Mouse (Mus musculus) CH12.LX (cell line): ENCODE measurements around the gene Alx3. TPM values are rescaled to one million over a fixed set of nuclear protein-coding genes. Genes with fewer than 3 reads are reported as not detected.

Source experiments
- DNase-seq: peaks from one replicate; pipeline ENCODE4 v3.0.0-alpha.2; 2013; ENCODE audit errors: extremely low read depth
- H3K27ac ChIP-seq: 2 replicates; pipeline ENCODE4 v1.5.1; 2012; ENCODE audit warnings: low read depth, mild to moderate bottlenecking, control low read depth, moderate library complexity; ENCODE audit not compliant: insufficient read depth
- H3K27me3 ChIP-seq: replicated peaks from 2 replicates; pipeline ENCODE3; 2012; ENCODE audit warnings: inconsistent platforms
- H3K36me3 ChIP-seq, 2 experiments: replicated peaks in 1 of 2; 2 replicates each; pipeline versions ENCODE3 to v1.6.1; 2012; ENCODE audit warnings: inconsistent platforms in 1 of 2, low read length in 1 of 2, mild to moderate bottlenecking in 1 of 2, mixed read lengths in 1 of 2, moderate library complexity in 1 of 2; ENCODE audit not compliant: control insufficient read depth in 1 of 2, insufficient read depth in 1 of 2
- H3K4me1 ChIP-seq, 2 experiments: 2 replicates each; pipeline ENCODE4 v1.6.1; 2012; ENCODE audit warnings: inconsistent platforms in 1 of 2, moderate library complexity in 1 of 2; ENCODE audit not compliant: insufficient read depth in 2 of 2, control insufficient read depth in 1 of 2
- H3K4me2 ChIP-seq: 2 replicates; pipeline ENCODE4 v1.6.1; 2012; ENCODE audit warnings: low read depth, mild to moderate bottlenecking, control low read depth; ENCODE audit not compliant: poor library complexity, insufficient read depth, severe bottlenecking
- H3K4me3 ChIP-seq, 3 experiments: fragments of 150-350 bp in 1 of 3; sonication (generic) in 1 of 3; replicated peaks in 1 of 3; 2 replicates each; pipeline versions ENCODE3 to v1.5.1; 2011 to 2012; ENCODE audit warnings: low read depth in 2 of 3, low read length in 2 of 3, mild to moderate bottlenecking in 2 of 3, moderate library complexity in 2 of 3, control low read depth in 1 of 3, improper control_type of control experiment in 1 of 3, inconsistent platforms in 1 of 3, mixed read lengths in 1 of 3; ENCODE audit not compliant: poor library complexity in 1 of 3
- H3K79me2 ChIP-seq: replicated peaks from 2 replicates; pipeline ENCODE4 v1.6.1; 2012; ENCODE audit warnings: mild to moderate bottlenecking, moderate library complexity; ENCODE audit not compliant: control insufficient read depth, poor library complexity, insufficient read depth, severe bottlenecking; ENCODE audit errors: extremely low read depth
- H3K9ac ChIP-seq: 2 replicates; pipeline ENCODE4 v1.6.1; 2012; ENCODE audit warnings: low read depth, mild to moderate bottlenecking, control low read depth, moderate library complexity; ENCODE audit not compliant: insufficient read depth
- H3K9me3 ChIP-seq: replicated peaks from 2 replicates; pipeline ENCODE3; 2012; ENCODE audit warnings: low read length, inconsistent platforms, mixed read lengths
- BHLHE40 ChIP-seq: IDR thresholded peaks from 2 replicates; pipeline ENCODE4 v1.6.1; 2011; ENCODE audit warnings: mild to moderate bottlenecking, low read depth, low read length, improper control_type of control experiment
- CHD1 ChIP-seq: IDR thresholded peaks from 2 replicates; pipeline ENCODE4 v1.6.1; 2012; ENCODE audit warnings: low read depth, low read length, improper control_type of control experiment, inconsistent platforms
- E2F4 ChIP-seq: IDR thresholded peaks from 2 replicates; pipeline ENCODE4 v1.6.1; 2011; ENCODE audit warnings: low read depth, low read length, improper control_type of control experiment; ENCODE audit not compliant: insufficient replicate concordance
- EP300 ChIP-seq: IDR thresholded peaks from 2 replicates; pipeline ENCODE4 v1.6.1; 2011; ENCODE audit warnings: low read length, improper control_type of control experiment
- GABPA ChIP-seq: IDR thresholded peaks from 2 replicates; pipeline ENCODE4 v1.6.1; 2012; ENCODE audit warnings: low read depth, low read length, improper control_type of control experiment, inconsistent platforms; ENCODE audit not compliant: insufficient replicate concordance
- HCFC1 ChIP-seq: IDR thresholded peaks from 2 replicates; pipeline ENCODE4 v1.6.1; 2012; ENCODE audit warnings: low read depth, mild to moderate bottlenecking, inconsistent platforms, low read length, improper control_type of control experiment
- IRF4 ChIP-seq: IDR thresholded peaks from 2 replicates; pipeline ENCODE4 v1.6.1; 2014; ENCODE audit warnings: low read depth, mild to moderate bottlenecking, inconsistent platforms, low read length, improper control_type of control experiment
- JUN ChIP-seq: IDR thresholded peaks from 2 replicates; pipeline ENCODE4 v1.6.1; 2011; ENCODE audit warnings: low read depth, mild to moderate bottlenecking, low read length, improper control_type of control experiment, moderate library complexity; ENCODE audit not compliant: insufficient read depth
- JUND ChIP-seq: conservative IDR thresholded peaks from 2 replicates; pipeline ENCODE4 v1.6.1; 2011; ENCODE audit warnings: low read depth, low read length, improper control_type of control experiment
- KAT2A ChIP-seq: IDR thresholded peaks from 2 replicates; pipeline ENCODE4 v1.6.1; 2012; ENCODE audit warnings: low read length, improper control_type of control experiment, inconsistent platforms; ENCODE audit not compliant: insufficient replicate concordance
- MAFK ChIP-seq: IDR thresholded peaks from 2 replicates; pipeline ENCODE4 v1.6.1; 2011; ENCODE audit warnings: low read length, improper control_type of control experiment; ENCODE audit not compliant: insufficient replicate concordance
- MAX ChIP-seq: IDR thresholded peaks from 2 replicates; pipeline ENCODE4 v1.6.1; 2011; ENCODE audit warnings: low read length, improper control_type of control experiment
- MXI1 ChIP-seq: IDR thresholded peaks from 2 replicates; pipeline ENCODE4 v1.6.1; 2011; ENCODE audit warnings: mild to moderate bottlenecking, low read depth, low read length, improper control_type of control experiment
- MYC ChIP-seq: IDR thresholded peaks from 2 replicates; pipeline ENCODE4 v1.6.1; 2011; ENCODE audit warnings: low read depth, mild to moderate bottlenecking, improper control_type of control experiment, low read length
- NELFE ChIP-seq: IDR thresholded peaks from 2 replicates; pipeline ENCODE4 v1.6.1; 2011; ENCODE audit warnings: low read depth, low read length, improper control_type of control experiment
- NRF1 ChIP-seq: IDR thresholded peaks from 2 replicates; pipeline ENCODE4 v1.6.1; 2014; ENCODE audit warnings: low read depth, mild to moderate bottlenecking, inconsistent platforms, low read length, improper control_type of control experiment, moderate library complexity
- PAX5 ChIP-seq: IDR thresholded peaks from 2 replicates; pipeline ENCODE4 v1.6.1; 2012; ENCODE audit warnings: low read length, inconsistent platforms, mixed read lengths
- POLR2A ChIP-seq: IDR thresholded peaks from 2 replicates; pipeline ENCODE4 v1.6.1; 2011; ENCODE audit warnings: low read depth, mild to moderate bottlenecking, improper control_type of control experiment, low read length
- RAD21 ChIP-seq: IDR thresholded peaks from 2 replicates; pipeline ENCODE4 v1.6.1; 2011; ENCODE audit warnings: low read depth, mild to moderate bottlenecking, low read length, improper control_type of control experiment, moderate library complexity
- RCOR1 ChIP-seq: conservative IDR thresholded peaks from 2 replicates; pipeline ENCODE4 v1.6.1; 2012; ENCODE audit warnings: low read depth, mild to moderate bottlenecking, inconsistent platforms, low read length, improper control_type of control experiment
- SIN3A ChIP-seq: IDR thresholded peaks from 2 replicates; pipeline ENCODE4 v1.6.1; 2012; ENCODE audit warnings: low read length, improper control_type of control experiment, inconsistent platforms
- TBP ChIP-seq: conservative IDR thresholded peaks from 2 replicates; pipeline ENCODE4 v1.6.1; 2011; ENCODE audit warnings: low read depth, low read length, improper control_type of control experiment
- UBTF ChIP-seq: IDR thresholded peaks from 2 replicates; pipeline ENCODE4 v1.6.1; 2012; ENCODE audit warnings: low read depth, mild to moderate bottlenecking, inconsistent platforms, low read length, improper control_type of control experiment, moderate library complexity
- USF1 ChIP-seq: IDR thresholded peaks from 2 replicates; pipeline ENCODE4 v1.6.1; 2014; ENCODE audit warnings: low read depth, mild to moderate bottlenecking, inconsistent platforms, low read length, improper control_type of control experiment
- USF2 ChIP-seq: conservative IDR thresholded peaks from 2 replicates; pipeline ENCODE4 v1.6.1; 2011; ENCODE audit warnings: low read depth, low read length, improper control_type of control experiment
- ZC3H11A ChIP-seq: IDR thresholded peaks from 2 replicates; pipeline ENCODE4 v1.6.1; 2012; ENCODE audit warnings: low read depth, mild to moderate bottlenecking, inconsistent platforms, low read length, improper control_type of control experiment
- ZMIZ1 ChIP-seq: IDR thresholded peaks from 2 replicates; pipeline ENCODE4 v1.6.1; 2012; ENCODE audit warnings: low read depth, mild to moderate bottlenecking, inconsistent platforms, low read length, improper control_type of control experiment
- dilution Hi-C: fragments of 300-500 bp; cut with MboI; formaldehyde crosslinking; loops from 2 replicates; pipeline ENCODE4 v1.14.3; 2020; ENCODE audit warnings: low sequenced_read_pairs; ENCODE audit not compliant: extremely low pct_unique_long_range_greater_than_20kb, extremely low pct_ligation_motif_present
- in situ Hi-C: fragments of 300-500 bp; cut with MboI; formaldehyde crosslinking; loops from 3 replicates; pipeline ENCODE4 v1.14.3; 2019; ENCODE audit warnings: low sequenced_read_pairs, low pct_ligation_motif_present, low pct_unique_long_range_greater_than_20kb, mixed read lengths
- polyA plus RNA-seq: library from polyadenylated mRNA; unstranded; fragments of >175 nt; gene quantifications from 2 replicates; pipeline ENCODE4 v1.2.1, GENCODE M21; 2012; ENCODE audit warnings: low read depth; ENCODE audit not compliant: insufficient read length
- total RNA-seq, 2 experiments: library from RNA; depleted of rRNA; stranded (reverse); fragments of 300-350 nt in 1 of 2; fragments of >200 nt in 1 of 2; gene quantifications; 2 replicates each; pipeline ENCODE4 v1.2.3; 2012 to 2014

Gene Alx3
- total and polyA plus RNA-seq, 3 experiments = not detected

- Histone ChIP-seq H3K9me3 (no peaks in the 10 kb centered on the region), H3K27me3 (no peaks in the 10 kb centered on the region), H3K4me2 (no peak overlapping the region), H3K4me1 (peaks cover 2 to 25% of the 10 kb centered on the region in 2 experiments; a peak in 3 of 4 replicates), H3K4me3 (no peak overlapping the region), H3K27ac (no peak overlapping the region), H3K9ac (no peak overlapping the region), H3K36me3 (peaks cover 81 to 96% of the 10 kb centered on the region in 2 experiments), H3K79me2 (no peaks in the 10 kb centered on the region)
- in situ Hi-C loops = no loop called here
- dilution Hi-C loops = no loop called here
- TF ChIP-seq JUN = no peak
- no peak for TF ChIP-seq GABPA
- no peak for TF ChIP-seq BHLHE40
- no peak for TF ChIP-seq NELFE
- TF ChIP-seq ZC3H11A = no peak
- TF ChIP-seq MAX = no peak
- no peak for TF ChIP-seq HCFC1
- no peak for TF ChIP-seq IRF4
- no peak for TF ChIP-seq MXI1
- TF ChIP-seq USF2 = no peak
- no peak for TF ChIP-seq NRF1
- TF ChIP-seq EP300 = no peak
- no peak for TF ChIP-seq RAD21
- TF ChIP-seq CHD1 = no peak
- TF ChIP-seq SIN3A = no peak
- no peak for DNase-seq
Observed at GRCm38 (mm10) chr3:107619911-107620310, 25.1 kb downstream of the Alx3 start.

- TF ChIP-seq E2F4 = no peak
- TF ChIP-seq RCOR1 = no peak
- no peak for TF ChIP-seq MXI1
- no peak for TF ChIP-seq POLR2A
- TF ChIP-seq UBTF = no peak
- TF ChIP-seq JUND = no peak
- TF ChIP-seq TBP = no peak
- TF ChIP-seq KAT2A = no peak
- no peak for TF ChIP-seq PAX5
- TF ChIP-seq USF2 = no peak
- no peak for TF ChIP-seq USF1
- TF ChIP-seq JUN = no peak
- no peak for TF ChIP-seq MAFK
- no peak for TF ChIP-seq MYC
- TF ChIP-seq ZMIZ1 = no peak
- TF ChIP-seq IRF4 = no peak
- no peak for TF ChIP-seq NRF1
- no peaks in the 10 kb centered on the region for H3K27me3 ChIP-seq
- no peak overlapping the region for H3K27ac ChIP-seq
- no peak overlapping the region for H3K4me2 ChIP-seq
- in situ Hi-C loops = no loop called here
- no peak overlapping the region for H3K4me3 ChIP-seq
- H3K4me1 ChIP-seq = peaks cover 2 to 25% of the 10 kb centered on the region in 2 experiments; a peak in 3 of 4 replicates
- H3K9ac ChIP-seq = no peak overlapping the region
- no peaks in the 10 kb centered on the region for H3K9me3 ChIP-seq
- dilution Hi-C loops = no loop called here
- no peak for DNase-seq
- H3K36me3 ChIP-seq = peaks cover 79 to 96% of the 10 kb centered on the region in 2 experiments
- no peaks in the 10 kb centered on the region for H3K79me2 ChIP-seq
Observed at GRCm38 (mm10) chr3:107621286-107622075, 26.6 kb downstream of the Alx3 start.
